8 mouse cellular contexts compared by ENCODE assay signal in the genomic region with DNA sequence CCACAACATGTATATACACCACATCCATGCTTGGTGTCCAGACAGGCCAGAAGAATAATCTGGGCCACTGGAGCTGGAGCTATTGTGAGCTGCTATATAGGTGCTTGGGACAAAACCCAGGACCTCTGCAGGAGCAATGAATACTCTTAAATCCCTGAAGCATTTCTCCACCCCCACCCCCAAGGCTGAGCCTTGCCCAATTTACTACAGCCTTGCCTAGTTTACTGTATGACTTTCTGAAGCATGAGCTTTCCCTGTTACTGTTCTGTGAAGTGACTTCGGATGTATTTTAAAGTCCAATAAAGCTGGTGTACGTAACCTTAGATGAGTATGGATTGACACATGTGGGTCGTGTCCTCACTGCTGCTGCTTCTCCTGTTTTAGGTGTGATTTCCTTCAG. TPM values are rescaled to one million over a fixed set of nuclear protein-coding genes. Genes with fewer than 3 reads are reported as not detected.
A peak's percentile ranks its signal among the peaks of the same experiment; 100 is the strongest.
DNase-seq lines count a peak whose midpoint lies in the region; ATAC-seq and TF ChIP-seq lines count a peak whose summit lies in the region.

No protein-coding gene starts in this region.

- ATAC-seq in megakaryocyte-erythroid progenitor cell, adult 5-6 weeks (replicated peaks; ENCODE audit: low FRiP score, low TSS enrichment, poor library complexity, severe bottlenecking): no peak

- H3K27ac ChIP-seq in liver, adult 2 months (replicated peaks; ENCODE audit: insufficient read depth, low read depth, low read length): no peak overlapping the region
- peak overlapping the region; percentile 30; the same call in 1 of the 2 replicates for H3K27ac ChIP-seq in embryonic fibroblast, embryonic 13.5 days (ENCODE audit: insufficient read depth, low read length)
- peak overlapping the region; percentile 94 for H3K27ac ChIP-seq in small intestine, adult 2 months (ENCODE audit: insufficient read depth, low read depth, low read length)

- peak overlapping the region; percentile 48; the same call in 1 of the 2 replicates for H3K9ac ChIP-seq in liver, adult 2 months (ENCODE audit: low read depth, low read length)

- no peak for TF ChIP-seq POLR2A in liver, adult 2 months (IDR thresholded peaks at IDR 0.05; ENCODE audit: extremely low read depth, insufficient read depth, low read length)
- TF ChIP-seq POLR2A in embryonic fibroblast, embryonic 13.5 days (IDR thresholded peaks at IDR 0.05; ENCODE audit: low read depth, low read length): no peak
- no peak for TF ChIP-seq POLR2A in small intestine, adult 2 months (IDR thresholded peaks at IDR 0.05; ENCODE audit: low read depth, low read length)

- 32% methylated on average over 3 of the region's 3 CpGs for WGBS in liver, adult 2 months
- WGBS in large intestine, adult 2 months: 29% methylated on average over 3 of the region's 3 CpGs
- 28% methylated on average over 3 of the region's 3 CpGs for WGBS in small intestine, adult 2 months

- peak overlapping the region; percentile 89; the same call in 1 of the 2 replicates for H3K4me3 ChIP-seq in liver, adult 2 months (ENCODE audit: insufficient read depth, low read depth, low read length)
- H3K4me3 ChIP-seq in embryonic fibroblast, embryonic 13.5 days (ENCODE audit: insufficient read depth, low read length): peak overlapping the region; percentile 73
- H3K4me3 ChIP-seq in small intestine, adult 2 months (ENCODE audit: low read depth, low read length): no peak overlapping the region; the same call in 1 of the 2 replicates

- H3K36me3 ChIP-seq in liver, adult 2 months (ENCODE audit: control insufficient read depth, insufficient read depth, low read length): peaks cover 31% of the 10 kb centered on the region
- H3K36me3 ChIP-seq in small intestine, adult 2 months (ENCODE audit: control insufficient read depth, insufficient read depth, low read length): peaks cover 32% of the 10 kb centered on the region

- no peaks in the 10 kb centered on the region for H3K27me3 ChIP-seq in liver, adult 2 months (ENCODE audit: control insufficient read depth, insufficient read depth, low read length)
- no peaks in the 10 kb centered on the region for H3K27me3 ChIP-seq in small intestine, adult 2 months (ENCODE audit: control insufficient read depth, insufficient read depth, low read length)

- peaks cover 8% of the 10 kb centered on the region for H3K4me1 ChIP-seq in liver, adult 2 months (ENCODE audit: control insufficient read depth, insufficient read depth, low read length)
- peaks cover 2% of the 10 kb centered on the region; the same call in 1 of the 2 replicates for H3K4me1 ChIP-seq in embryonic fibroblast, embryonic 13.5 days (ENCODE audit: control insufficient read depth, insufficient read depth, low read length)
- peaks cover 7% of the 10 kb centered on the region; the same call in 1 of the 2 replicates for H3K4me1 ChIP-seq in small intestine, adult 2 months (ENCODE audit: control insufficient read depth, insufficient read depth, insufficient read length, low read length)

- intact Hi-C loops in gastrocnemius, postnatal 14 days (cut with DNase I; ENCODE audit: low total_unique reads): no loop called here

- no peak for DNase-seq in liver, adult 2 months (ENCODE audit: extremely low read depth, low read depth, low spot score)
- DNase-seq in liver: no peak
- DNase-seq in large intestine, adult 2 months (ENCODE audit: low read depth, low spot score): peak; percentile 22
- no peak for DNase-seq in gastrocnemius, postnatal 14 days
- no peak for DNase-seq in thymus, adult 18-20 months

- no peak for TF ChIP-seq CTCF in liver, adult 2 months (IDR thresholded peaks at IDR 0.05; ENCODE audit: low read depth, low read length)
- TF ChIP-seq CTCF in embryonic fibroblast, embryonic 13.5 days (IDR thresholded peaks at IDR 0.05; ENCODE audit: borderline replicate concordance, insufficient read depth, low read length): no peak
- no peak for TF ChIP-seq CTCF in small intestine, adult 2 months (IDR thresholded peaks at IDR 0.05; ENCODE audit: extremely low read depth, insufficient read length, insufficient replicate concordance, low read depth, low read length)

- peaks cover 14% of the 10 kb centered on the region; the same call in 1 of the 2 replicates for H3K79me2 ChIP-seq in liver, adult 2 months (ENCODE audit: control insufficient read depth, insufficient read depth, low read length)

RNA-seq across cellular contexts. Expression of a gene that starts 2.0 kb away (rescaled TPM):
- total RNA-seq in liver, adult 2 months (2014; rRNA removed): 10.9 and 13.8 TPM in 2 replicates
- polyA plus RNA-seq in liver, adult 2 months (2012; rRNA removed): 8.9 and 9.6 TPM in 2 replicates
- polyA plus RNA-seq in embryonic fibroblast, embryonic 13.5 days (2011; ENCODE audit: insufficient read length, low read depth, missing spikeins): 63.8 and 64.6 TPM in 2 replicates
- polyA plus RNA-seq in large intestine, adult 2 months (2012; rRNA removed): 6.7 and 14.4 TPM in 2 replicates
- polyA plus RNA-seq in small intestine, adult 2 months (2012; rRNA removed): 22.6 and 52.6 TPM in 2 replicates
- 10 to 100 TPM; 45.4 to 46.3 TPM for total RNA-seq in gastrocnemius, postnatal 14 days (2021)
- total RNA-seq in megakaryocyte-erythroid progenitor cell, adult 5-6 weeks (2014; fragmentation: Nextera tagmentation): 126 and 170 TPM in 2 replicates
- total RNA-seq in megakaryocyte-erythroid progenitor cell, adult 5-6 weeks (2017): 21.9 and 22.7 TPM in 2 replicates

RNA-seq across cellular contexts. Expression of a gene that starts 5.6 kb away (rescaled TPM):
- 4.6 and 7.7 TPM in 2 replicates for total RNA-seq in liver, adult 2 months (2014; rRNA removed)
- 5.9 and 7.5 TPM in 2 replicates for polyA plus RNA-seq in liver, adult 2 months (2012; rRNA removed)
- 10.3 and 12.0 TPM in 2 replicates for polyA plus RNA-seq in embryonic fibroblast, embryonic 13.5 days (2011; ENCODE audit: insufficient read length, low read depth, missing spikeins)
- polyA plus RNA-seq in large intestine, adult 2 months (2012; rRNA removed): 12.6 and 14.7 TPM in 2 replicates
- polyA plus RNA-seq in small intestine, adult 2 months (2012; rRNA removed): 5.4 and 9.5 TPM in 2 replicates
- total RNA-seq in gastrocnemius, postnatal 14 days (2021): 1 to 10 TPM; 8.4 to 8.5 TPM
- total RNA-seq in megakaryocyte-erythroid progenitor cell, adult 5-6 weeks (2014; fragmentation: Nextera tagmentation): 30.3 and 58.3 TPM in 2 replicates
- total RNA-seq in megakaryocyte-erythroid progenitor cell, adult 5-6 weeks (2017): 7.4 and 8.8 TPM in 2 replicates

RNA-seq across cellular contexts. Expression of a gene that starts 34.8 kb away (rescaled TPM):
- total RNA-seq in liver, adult 2 months (2014; rRNA removed): 3.6 and 6.4 TPM in 2 replicates
- polyA plus RNA-seq in liver, adult 2 months (2012; rRNA removed): 9.5 and 11.8 TPM in 2 replicates
- 54.2 and 58.1 TPM in 2 replicates for polyA plus RNA-seq in embryonic fibroblast, embryonic 13.5 days (2011; ENCODE audit: insufficient read length, low read depth, missing spikeins)
- 21.0 and 26.6 TPM in 2 replicates for polyA plus RNA-seq in large intestine, adult 2 months (2012; rRNA removed)
- polyA plus RNA-seq in small intestine, adult 2 months (2012; rRNA removed): 26.4 and 41.8 TPM in 2 replicates
- 10 to 100 TPM; 20.0 to 24.1 TPM for total RNA-seq in gastrocnemius, postnatal 14 days (2021)
- 86.2 and 111 TPM in 2 replicates for total RNA-seq in megakaryocyte-erythroid progenitor cell, adult 5-6 weeks (2014; fragmentation: Nextera tagmentation)
- total RNA-seq in megakaryocyte-erythroid progenitor cell, adult 5-6 weeks (2017): 11.8 and 17.7 TPM in 2 replicates

RNA-seq across cellular contexts. Expression of a gene that starts 47.4 kb away (rescaled TPM):
- 2.7 and 2.8 TPM in 2 replicates for total RNA-seq in liver, adult 2 months (2014; rRNA removed)
- polyA plus RNA-seq in liver, adult 2 months (2012; rRNA removed): 0.20 TPM in 1 of 2 replicates, not detected in the other
- not detected in 2 replicates for polyA plus RNA-seq in embryonic fibroblast, embryonic 13.5 days (2011; ENCODE audit: insufficient read length, low read depth, missing spikeins)
- 2.7 and 3.5 TPM in 2 replicates for polyA plus RNA-seq in large intestine, adult 2 months (2012; rRNA removed)
- polyA plus RNA-seq in small intestine, adult 2 months (2012; rRNA removed): 3.0 and 4.8 TPM in 2 replicates
- not detected for total RNA-seq in gastrocnemius, postnatal 14 days (2021)
- total RNA-seq in megakaryocyte-erythroid progenitor cell, adult 5-6 weeks (2014; fragmentation: Nextera tagmentation): not detected in 2 replicates
- 3.4 TPM in 1 of 2 replicates, not detected in the other for total RNA-seq in megakaryocyte-erythroid progenitor cell, adult 5-6 weeks (2017)

RNA-seq across cellular contexts. Expression of a gene that starts 54.4 kb away (rescaled TPM):
- total RNA-seq in liver, adult 2 months (2014; rRNA removed): 8.3 and 9.5 TPM in 2 replicates
- polyA plus RNA-seq in liver, adult 2 months (2012; rRNA removed): 41.5 and 44.6 TPM in 2 replicates
- polyA plus RNA-seq in embryonic fibroblast, embryonic 13.5 days (2011; ENCODE audit: insufficient read length, low read depth, missing spikeins): 73.6 and 83.0 TPM in 2 replicates
- polyA plus RNA-seq in large intestine, adult 2 months (2012; rRNA removed): 59.8 and 93.6 TPM in 2 replicates
- polyA plus RNA-seq in small intestine, adult 2 months (2012; rRNA removed): 30.3 and 81.2 TPM in 2 replicates
- total RNA-seq in gastrocnemius, postnatal 14 days (2021): 10 to 100 TPM; 17.2 to 19.4 TPM
- 76.2 and 109 TPM in 2 replicates for total RNA-seq in megakaryocyte-erythroid progenitor cell, adult 5-6 weeks (2014; fragmentation: Nextera tagmentation)
- 33.1 and 34.2 TPM in 2 replicates for total RNA-seq in megakaryocyte-erythroid progenitor cell, adult 5-6 weeks (2017)
